Mouse (Mus musculus) lung, postnatal 0 days (tissue): ENCODE measurements around the gene Gm5678. TPM values are rescaled to one million over a fixed set of nuclear protein-coding genes. Genes with fewer than 3 reads are reported as not detected.
A peak's percentile ranks its signal among the peaks of the same experiment; 100 is the strongest.
"Not testable (repeated sequence)": the region's sequence is repeated elsewhere in the genome, so short reads cannot be mapped to it uniquely, and the experiment has no call there.

Experiments used
- ATAC-seq: fragments of 200-750 bp; cut with Nextera tagmentation; 2 replicates; pipeline ENCODE4 v1.8.0; 2017; ENCODE audit warnings: moderate library complexity
- DNase-seq: peaks from one replicate; pipeline ENCODE4 v3.0.0-alpha.2; 2016; ENCODE audit warnings: low spot score
- H3K27ac ChIP-seq: fragments of 300-500 bp; sonication (generic); 2 replicates; pipeline ENCODE4 v1.5.1; 2014; ENCODE audit warnings: antibody characterized with exemption, mild to moderate bottlenecking, low read length, mixed read lengths
- H3K27me3 ChIP-seq: fragments of 300-500 bp; sonication (generic); replicated peaks from 2 replicates; pipeline ENCODE4 v1.6.1; 2014; ENCODE audit warnings: low read length, mixed read lengths; ENCODE audit not compliant: insufficient read depth
- H3K36me3 ChIP-seq: fragments of 300-500 bp; sonication (generic); 2 replicates; pipeline ENCODE4 v1.6.1; 2014; ENCODE audit warnings: low read length, mixed read lengths; ENCODE audit not compliant: insufficient read depth
- H3K4me1 ChIP-seq: fragments of 300-500 bp; sonication (generic); 2 replicates; pipeline ENCODE4 v1.6.1; 2014; ENCODE audit warnings: antibody characterized with exemption, low read depth, low read length, mixed read lengths; ENCODE audit not compliant: insufficient read depth
- H3K4me2 ChIP-seq: fragments of 300-500 bp; sonication (generic); replicated peaks from 2 replicates; pipeline ENCODE4 v1.6.1; 2014; ENCODE audit warnings: low read depth, mild to moderate bottlenecking, low read length, moderate library complexity, mixed read lengths
- H3K4me3 ChIP-seq: fragments of 300-500 bp; sonication (generic); 2 replicates; pipeline ENCODE4 v1.5.1; 2014; ENCODE audit warnings: low read depth, low read length
- H3K9ac ChIP-seq: fragments of 300-500 bp; sonication (generic); replicated peaks from 2 replicates; pipeline ENCODE4 v1.6.1; 2014; ENCODE audit warnings: low read depth, mild to moderate bottlenecking
- H3K9me3 ChIP-seq: fragments of 300-500 bp; sonication (generic); 2 replicates; pipeline ENCODE4 v1.6.1; 2016; ENCODE audit warnings: low read length, mixed read lengths
- CTCF ChIP-seq: IDR thresholded peaks from 2 replicates; pipeline ENCODE4 v1.5.1; 2016; ENCODE audit warnings: antibody characterized with exemption, mild to moderate bottlenecking
- EP300 ChIP-seq: IDR thresholded peaks from 2 replicates; pipeline ENCODE4 v1.6.1; 2016; ENCODE audit warnings: antibody characterized with exemption, mild to moderate bottlenecking, control low read depth
- WGBS: fragments of 180-500 bp; shearing (Covaris S2); extraction: QIAGEN DNeasy Blood & Tissue Kit; methylation state at CpG from one replicate; pipeline ENCODE4 v1.1.7; 2014; 5-methylcytosine and 5-hydroxymethylcytosine counted together
- polyA plus RNA-seq: library from polyadenylated mRNA; unstranded; fragments of >200 nt; fragmentation: Nextera tagmentation; extraction: Ambion mirVana; gene quantifications from 2 replicates; pipeline ENCODE4 v1.2.1, GENCODE M21; 2015

Gm5678 gene
- polyA plus RNA-seq, 1 experiment from 2014 or later = not detected

DNA sequence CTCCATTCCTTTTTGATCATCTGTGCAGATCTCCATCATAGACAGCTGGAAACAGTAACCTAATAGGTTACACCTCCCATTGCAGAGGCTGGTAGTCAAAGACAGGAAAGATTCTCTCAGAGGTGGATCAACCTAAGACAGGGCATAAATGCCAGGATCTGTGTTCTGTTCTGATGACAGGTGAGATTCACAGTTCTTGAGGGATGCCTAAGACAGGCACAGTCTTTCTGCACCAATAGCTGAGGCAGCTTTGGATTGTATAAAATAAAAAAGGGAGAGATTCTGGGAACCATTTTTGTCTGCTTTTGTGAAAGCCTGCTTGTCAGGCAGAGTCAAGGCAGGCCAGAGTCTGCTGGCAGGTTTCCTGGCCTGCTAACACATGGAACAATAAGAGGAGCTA lies 40.1 kb downstream of the Gm5678 start:
- Histone ChIP-seq H3K27me3 (no peaks in the 10 kb centered on the region), H3K9ac (no peak overlapping the region), H3K4me3 (no peak overlapping the region), H3K36me3 (no peaks in the 10 kb centered on the region), H3K4me1 (no peaks in the 10 kb centered on the region), H3K27ac (no peak overlapping the region), H3K9me3 (no peaks in the 10 kb centered on the region), H3K4me2 (no peak overlapping the region)
- TF ChIP-seq EP300 (no peak), CTCF (no peak)
- DNase-seq (no peak), ATAC-seq (no peak)

- Histone ChIP-seq H3K4me3 (no peak overlapping the region), H3K4me1 (no peaks in the 10 kb centered on the region), H3K4me2 (no peak overlapping the region), H3K9ac (no peak overlapping the region), H3K9me3 (no peaks in the 10 kb centered on the region), H3K27ac (no peak overlapping the region), H3K27me3 (no peaks in the 10 kb centered on the region), H3K36me3 (no peaks in the 10 kb centered on the region)
- DNase-seq (no peak), ATAC-seq (no peak)
- TF ChIP-seq CTCF (no peak), EP300 (no peak)
Measured at GRCm38 (mm10) chr16:93669521-93669920, 41.6 kb downstream of the Gm5678 start.

DNA sequence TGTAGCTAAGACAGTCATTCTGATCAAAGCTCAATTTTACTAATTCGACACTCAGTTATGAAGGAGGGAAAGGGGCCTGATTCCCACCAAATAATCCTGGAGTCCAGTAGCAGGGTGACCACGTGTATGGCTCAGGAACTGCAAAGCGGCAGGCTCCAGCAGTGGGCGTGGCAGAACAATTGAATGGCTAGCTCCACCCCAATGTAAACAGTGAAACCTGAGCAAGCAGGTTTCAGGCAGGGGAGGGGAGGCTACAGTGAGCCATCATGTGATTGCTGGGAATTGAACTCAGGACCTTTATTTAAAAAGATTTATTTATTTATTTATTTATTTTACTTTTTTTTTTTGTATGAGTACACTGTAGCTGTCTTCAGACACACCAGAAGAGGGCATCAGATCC lies 42.6 kb downstream of the Gm5678 start:
- not testable (repeated sequence) for ATAC-seq, H3K36me3 ChIP-seq, H3K9ac ChIP-seq, H3K27ac ChIP-seq, DNase-seq, H3K27me3 ChIP-seq, H3K9me3 ChIP-seq, H3K4me2 ChIP-seq, H3K4me1 ChIP-seq, H3K4me3 ChIP-seq
- WGBS = 36% methylated on average over 4 of the region's 4 CpGs

- WGBS = 88% methylated on average over 5 of the region's 5 CpGs
- Histone ChIP-seq H3K9ac (no peak overlapping the region), H3K4me1 (no peaks in the 10 kb centered on the region), H3K27me3 (no peaks in the 10 kb centered on the region), H3K9me3 (no peaks in the 10 kb centered on the region), H3K36me3 (no peaks in the 10 kb centered on the region), H3K4me3 (no peak overlapping the region), H3K27ac (no peak overlapping the region), H3K4me2 (no peak overlapping the region)
- no peak for DNase-seq
- ATAC-seq = no peak
- TF ChIP-seq EP300 = no peak
- TF ChIP-seq CTCF = peak; percentile 52
Measured at GRCm38 (mm10) chr16:93671064-93671463, 43.2 kb downstream of the Gm5678 start.

- Histone ChIP-seq H3K4me3 (no peak overlapping the region), H3K4me1 (no peaks in the 10 kb centered on the region), H3K27ac (no peak overlapping the region), H3K4me2 (no peak overlapping the region), H3K9ac (no peak overlapping the region), H3K27me3 (no peaks in the 10 kb centered on the region), H3K9me3 (no peaks in the 10 kb centered on the region), H3K36me3 (no peaks in the 10 kb centered on the region)
- DNase-seq = no peak
- ATAC-seq = no peak
- TF ChIP-seq CTCF = no peak
- no peak for TF ChIP-seq EP300
- 72% methylated on average over 5 of the region's 5 CpGs for whole genome bisulfite sequencing
Measured at GRCm38 (mm10) chr16:93676376-93676775, 48.5 kb downstream of the Gm5678 start.

GRCm38 (mm10) chr16:93678206-93678605 lies 50.3 kb downstream of the Gm5678 start:
- ATAC-seq = no peak
- Histone ChIP-seq H3K4me2 (no peak overlapping the region), H3K27me3 (no peaks in the 10 kb centered on the region), H3K4me1 (peaks cover 4% of the 10 kb centered on the region; the same call in 1 of the 2 replicates), H3K27ac (no peak overlapping the region), H3K4me3 (no peak overlapping the region), H3K9me3 (no peaks in the 10 kb centered on the region), H3K9ac (no peak overlapping the region), H3K36me3 (no peaks in the 10 kb centered on the region)
- DNase-seq = no peak
- WGBS = 83% methylated on average over 4 of the region's 4 CpGs
- no peak for TF ChIP-seq EP300
- peak; percentile 49 for TF ChIP-seq CTCF

DNA sequence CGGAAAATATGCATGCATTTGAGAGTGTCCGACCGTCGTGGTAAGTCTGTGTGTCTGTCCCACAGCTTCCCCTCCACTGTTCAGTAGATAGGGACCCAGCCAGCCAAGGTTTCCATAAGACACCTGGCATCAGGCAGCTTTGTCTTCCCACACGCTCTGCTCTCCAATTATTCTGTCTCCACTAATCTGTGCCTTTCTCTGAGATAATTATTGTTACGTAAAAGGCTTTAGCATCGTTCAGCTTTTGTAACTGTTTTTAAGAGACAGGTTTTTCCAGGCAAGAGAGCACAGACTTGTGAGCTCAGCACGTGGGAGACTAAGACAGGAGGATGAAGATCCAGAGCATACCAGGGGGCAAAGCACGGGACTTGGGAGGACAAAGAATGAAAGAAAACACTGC lies 51.3 kb downstream of the Gm5678 start:
- H3K4me1 ChIP-seq = peaks cover 4% of the 10 kb centered on the region; the same call in 1 of the 2 replicates
- ATAC-seq (no peak), DNase-seq (no peak)
- no peak overlapping the region for H3K9ac ChIP-seq
- H3K4me2 ChIP-seq = no peak overlapping the region
- no peak overlapping the region for H3K4me3 ChIP-seq
- TF ChIP-seq EP300 = no peak
- no peak for TF ChIP-seq CTCF
- no peaks in the 10 kb centered on the region for H3K27me3 ChIP-seq
- no peaks in the 10 kb centered on the region for H3K9me3 ChIP-seq
- 65% methylated on average over 9 of the region's 9 CpGs for WGBS
- no peak overlapping the region for H3K27ac ChIP-seq
- H3K36me3 ChIP-seq = no peaks in the 10 kb centered on the region

Other genes with a start within 250 kb of the Gm5678 start
- gene Setd4, start 24.0 kb upstream of the Gm5678 start, polyA plus RNA-seq = 5.6 and 6.7 TPM in 2 replicates
- 74.0 and 75.7 TPM in 2 replicates for gene Cbr1, start 22.2 kb upstream of the Gm5678 start, polyA plus RNA-seq
- gene Cbr3, start 55.1 kb downstream of the Gm5678 start, polyA plus RNA-seq = 14.4 TPM in 2 replicates
- gene Dop1b, start 83.8 kb downstream of the Gm5678 start, polyA plus RNA-seq = 14.8 and 19.8 TPM in 2 replicates
- gene Morc3, start 204.0 kb downstream of the Gm5678 start, polyA plus RNA-seq = 20.8 and 26.5 TPM in 2 replicates